Mouse (Mus musculus) midbrain, embryonic 15.5 days (tissue): ENCODE measurements around the gene Mindy1. TPM values are rescaled to one million over a fixed set of nuclear protein-coding genes. Genes with fewer than 3 reads are reported as not detected.

Experiments used
- ATAC-seq: fragments of 200-750 bp; cut with Nextera tagmentation; replicated peaks from 2 replicates; pipeline ENCODE4 v1.8.0; 2017; ENCODE audit warnings: moderate TSS enrichment
- H3K27ac ChIP-seq: fragments of 300-500 bp; sonication (generic); 2 replicates; pipeline ENCODE4 v1.5.1; 2015; ENCODE audit warnings: mild to moderate bottlenecking, inconsistent platforms
- H3K27me3 ChIP-seq: fragments of 300-500 bp; sonication (generic); replicated peaks from 2 replicates; pipeline ENCODE4 v1.6.1; 2015; ENCODE audit warnings: inconsistent platforms
- H3K36me3 ChIP-seq: fragments of 300-500 bp; sonication (generic); replicated peaks from 2 replicates; pipeline ENCODE4 v1.6.1; 2015; ENCODE audit warnings: inconsistent platforms
- H3K4me1 ChIP-seq: fragments of 300-500 bp; sonication (generic); 2 replicates; pipeline ENCODE4 v1.6.1; 2015; ENCODE audit warnings: inconsistent platforms
- H3K4me2 ChIP-seq: fragments of 300-500 bp; sonication (generic); 2 replicates; pipeline ENCODE4 v1.6.1; 2015; ENCODE audit warnings: inconsistent platforms, mild to moderate bottlenecking, moderate library complexity
- H3K4me3 ChIP-seq: fragments of 300-500 bp; sonication (generic); 2 replicates; pipeline ENCODE4 v1.5.1; 2015; ENCODE audit warnings: mild to moderate bottlenecking, inconsistent platforms
- H3K9ac ChIP-seq: fragments of 300-500 bp; sonication (generic); 2 replicates; pipeline ENCODE4 v1.6.1; 2015; ENCODE audit warnings: mild to moderate bottlenecking, inconsistent platforms
- H3K9me3 ChIP-seq: fragments of 300-500 bp; sonication (generic); 2 replicates; pipeline ENCODE4 v1.6.1; 2016; ENCODE audit warnings: inconsistent platforms
- WGBS: fragments of 180-500 bp; shearing (Covaris S2); methylation state at CpG from one replicate; pipeline ENCODE4 v1.1.7; 2015; ENCODE audit warnings: mixed read lengths; 5-methylcytosine and 5-hydroxymethylcytosine counted together
- polyA plus RNA-seq: library from polyadenylated mRNA; unstranded; fragments of >200 nt; fragmentation: Nextera tagmentation; extraction: Ambion mirVana; gene quantifications from 2 replicates; pipeline ENCODE4 v1.2.1, GENCODE M21; 2015

Mindy1 gene
- polyA plus RNA-seq, 1 experiment from 2014 or later = 43.7 TPM

- Histone ChIP-seq H3K4me2 (no peak overlapping the region), H3K36me3 (no peaks in the 10 kb centered on the region), H3K9me3 (no peaks in the 10 kb centered on the region), H3K27ac (no peak overlapping the region), H3K4me1 (no peaks in the 10 kb centered on the region), H3K9ac (no peak overlapping the region), H3K4me3 (no peak overlapping the region), H3K27me3 (no peaks in the 10 kb centered on the region)
- no peak for ATAC-seq
- whole genome bisulfite sequencing = 88% methylated on average over 4 of the region's 4 CpGs
These were observed 25.1 kb downstream of the Mindy1 start for GRCm38 (mm10) chr3:95306244-95306643.

- H3K27ac ChIP-seq = no peak within 1 kb of the TSS
- no peaks in the 10 kb centered on the region for H3K9me3 ChIP-seq
- no peaks in the 10 kb centered on the region for H3K36me3 ChIP-seq
- H3K4me1 ChIP-seq = no peaks in the 10 kb centered on the region
- WGBS = 74% methylated on average over 7 of the region's 7 CpGs
- H3K4me3 ChIP-seq = no peak within 1 kb of the TSS
- ATAC-seq = no peak
- H3K9ac ChIP-seq = no peak within 1 kb of the TSS
- H3K4me2 ChIP-seq = no peak within 1 kb of the TSS
- H3K27me3 ChIP-seq = no peaks in the 10 kb centered on the region
These were observed 26.0 kb downstream of the Mindy1 start, which contains the start of gene Anxa9 for GRCm38 (mm10) chr3:95307100-95307499. TSS of gene Anxa9 (minus strand) at chr3:95307176.

GRCm38 (mm10) chr3:95310496-95310895, 29.4 kb downstream of the Mindy1 start:
- Histone ChIP-seq H3K4me2 (no peak overlapping the region), H3K9ac (no peak overlapping the region), H3K27ac (no peak overlapping the region), H3K27me3 (no peaks in the 10 kb centered on the region), H3K36me3 (no peaks in the 10 kb centered on the region), H3K4me3 (no peak overlapping the region), H3K4me1 (peaks cover 9% of the 10 kb centered on the region; the same call in 1 of the 2 replicates), H3K9me3 (no peaks in the 10 kb centered on the region)
- ATAC-seq = no peak
- WGBS = 72% methylated on average over 3 of the region's 3 CpGs

- H3K27ac ChIP-seq = no peak overlapping the region
These were observed 30.1 kb downstream of the Mindy1 start for GRCm38 (mm10) chr3:95310968-95311882.

GRCm38 (mm10) chr3:95312623-95313022, 31.5 kb downstream of the Mindy1 start:
- Histone ChIP-seq H3K9ac (no peak overlapping the region), H3K27ac (no peak overlapping the region)
- 79% methylated on average over 6 of the region's 6 CpGs for WGBS

More at GRCm38 (mm10) chr3:95310968-95311882, 30.1 kb downstream of the Mindy1 start:
- Histone ChIP-seq H3K4me2 (no peak overlapping the region), H3K27me3 (no peaks in the 10 kb centered on the region), H3K36me3 (no peaks in the 10 kb centered on the region), H3K4me3 (no peak overlapping the region), H3K9ac (no peak overlapping the region), H3K4me1 (peaks cover 16% of the 10 kb centered on the region), H3K9me3 (no peaks in the 10 kb centered on the region)
- WGBS = 67% methylated on average over 9 of the region's 9 CpGs
- ATAC-seq = no peak

GRCm38 (mm10) chr3:95313476-95313875, 32.3 kb downstream of the Mindy1 start:
- Histone ChIP-seq H3K9me3 (no peaks in the 10 kb centered on the region), H3K4me1 (peaks cover 30% of the 10 kb centered on the region), H3K27me3 (no peaks in the 10 kb centered on the region), H3K4me2 (no peak overlapping the region), H3K27ac (no peak overlapping the region), H3K36me3 (no peaks in the 10 kb centered on the region), H3K9ac (no peak overlapping the region), H3K4me3 (no peak overlapping the region)
- ATAC-seq = no peak
- 53% methylated on average over 7 of the region's 7 CpGs for WGBS

More at GRCm38 (mm10) chr3:95312623-95313022, 31.5 kb downstream of the Mindy1 start:
- Histone ChIP-seq H3K27me3 (no peaks in the 10 kb centered on the region), H3K4me1 (peaks cover 26% of the 10 kb centered on the region), H3K4me3 (no peak overlapping the region), H3K4me2 (no peak overlapping the region), H3K9me3 (no peaks in the 10 kb centered on the region), H3K36me3 (no peaks in the 10 kb centered on the region)
- ATAC-seq = no peak

- Histone ChIP-seq H3K4me2 (peak overlapping the region; percentile 77), H3K4me1 (peaks cover 30% of the 10 kb centered on the region), H3K27me3 (no peaks in the 10 kb centered on the region), H3K9me3 (no peaks in the 10 kb centered on the region), H3K4me3 (peak overlapping the region; percentile 93), H3K9ac (no peak overlapping the region), H3K27ac (peak overlapping the region; percentile 90; the same call in 1 of the 2 replicates), H3K36me3 (no peaks in the 10 kb centered on the region)
- no peak for ATAC-seq
- 54% methylated on average over 6 of the region's 6 CpGs for WGBS
These were observed 32.9 kb downstream of the Mindy1 start for GRCm38 (mm10) chr3:95314075-95314474.

- H3K4me3 ChIP-seq = peak within 1 kb of the TSS; percentile 93
- ATAC-seq = peak; percentile 71
These were observed 33.4 kb downstream of the Mindy1 start, which contains the start of gene Cers2 for GRCm38 (mm10) chr3:95314486-95315093. TSS of gene Cers2 (plus strand) at chr3:95314791.

GRCm38 (mm10) chr3:95315094-95315843, 34.1 kb downstream of the Mindy1 start:
- WGBS = under 1% methylated on average over 70 of the region's 71 CpGs
- peak; percentile 94 for ATAC-seq
- Histone ChIP-seq H3K4me2 (peak overlapping the region; percentile 77), H3K9ac (peak overlapping the region; percentile 98), H3K4me3 (peak overlapping the region; percentile 93), H3K27ac (peak overlapping the region; percentile 90), H3K36me3 (peaks cover 6% of the 10 kb centered on the region; the same call in 1 of the 2 replicates), H3K4me1 (peaks cover 30% of the 10 kb centered on the region), H3K27me3 (no peaks in the 10 kb centered on the region), H3K9me3 (no peaks in the 10 kb centered on the region)

More at GRCm38 (mm10) chr3:95314486-95315093, 33.4 kb downstream of the Mindy1 start, which contains the start of gene Cers2:
- Histone ChIP-seq H3K4me1 (peaks cover 30% of the 10 kb centered on the region), H3K27me3 (no peaks in the 10 kb centered on the region), H3K36me3 (no peaks in the 10 kb centered on the region), H3K27ac (peak within 1 kb of the TSS; percentile 90), H3K9me3 (no peaks in the 10 kb centered on the region), H3K9ac (peak within 1 kb of the TSS; percentile 98), H3K4me2 (peak within 1 kb of the TSS; percentile 77)
- WGBS = 1% methylated on average over 27 of the region's 27 CpGs

GRCm38 (mm10) chr3:95315844-95316550, 34.9 kb downstream of the Mindy1 start:
- H3K27ac ChIP-seq = peak overlapping the region; percentile 90
- H3K9ac ChIP-seq = peak overlapping the region; percentile 98
- peak overlapping the region; percentile 77 for H3K4me2 ChIP-seq
- H3K4me1 ChIP-seq = peaks cover 30% of the 10 kb centered on the region
- no peaks in the 10 kb centered on the region for H3K27me3 ChIP-seq
- no peaks in the 10 kb centered on the region for H3K9me3 ChIP-seq
- H3K4me3 ChIP-seq = peak overlapping the region; percentile 93
- peaks cover 12% of the 10 kb centered on the region; the same call in 1 of the 2 replicates for H3K36me3 ChIP-seq
- 16% methylated on average over 9 of the region's 9 CpGs for WGBS
- ATAC-seq = no peak

GRCm38 (mm10) chr3:95317414-95318080, 36.4 kb downstream of the Mindy1 start:
- H3K36me3 ChIP-seq = peaks cover 27% of the 10 kb centered on the region
- H3K9ac ChIP-seq = no peak overlapping the region
- H3K27ac ChIP-seq = no peak overlapping the region
- H3K4me2 ChIP-seq = no peak overlapping the region
- H3K4me1 ChIP-seq = peaks cover 30% of the 10 kb centered on the region
- no peaks in the 10 kb centered on the region for H3K9me3 ChIP-seq
- no peaks in the 10 kb centered on the region for H3K27me3 ChIP-seq
- WGBS = 25% methylated on average over 12 of the region's 12 CpGs
- H3K4me3 ChIP-seq = no peak overlapping the region
- ATAC-seq = no peak
